Mouse (Mus musculus) bone marrow macrophage, adult 2 months (primary cell): Measurements from ENCODE around the gene Nkx2-3.

Source experiments
- CTCF ChIP-seq: IDR thresholded peaks from 2 replicates; pipeline ENCODE4 v1.5.1; 2012; ENCODE audit warnings: low read depth, mild to moderate bottlenecking, low read length, moderate library complexity
- POLR2A ChIP-seq: IDR thresholded peaks from 2 replicates; pipeline ENCODE4 v1.6.1; 2012; ENCODE audit warnings: mild to moderate bottlenecking, low read depth, low read length, borderline replicate concordance

- TF ChIP-seq CTCF (peak; percentile 82), POLR2A (no peak)
Observed at GRCm38 (mm10) chr19:43655735-43656492, 43.8 kb downstream of the Nkx2-3 start.
